Mouse (Mus musculus): ENCODE results near the gene Gipc1. TPM values are rescaled to one million over a fixed set of nuclear protein-coding genes. Genes with fewer than 3 reads are reported as not detected.

Gene Gipc1
- polyA plus RNA-seq, 2 experiments = 102 to 134 TPM

DNA sequence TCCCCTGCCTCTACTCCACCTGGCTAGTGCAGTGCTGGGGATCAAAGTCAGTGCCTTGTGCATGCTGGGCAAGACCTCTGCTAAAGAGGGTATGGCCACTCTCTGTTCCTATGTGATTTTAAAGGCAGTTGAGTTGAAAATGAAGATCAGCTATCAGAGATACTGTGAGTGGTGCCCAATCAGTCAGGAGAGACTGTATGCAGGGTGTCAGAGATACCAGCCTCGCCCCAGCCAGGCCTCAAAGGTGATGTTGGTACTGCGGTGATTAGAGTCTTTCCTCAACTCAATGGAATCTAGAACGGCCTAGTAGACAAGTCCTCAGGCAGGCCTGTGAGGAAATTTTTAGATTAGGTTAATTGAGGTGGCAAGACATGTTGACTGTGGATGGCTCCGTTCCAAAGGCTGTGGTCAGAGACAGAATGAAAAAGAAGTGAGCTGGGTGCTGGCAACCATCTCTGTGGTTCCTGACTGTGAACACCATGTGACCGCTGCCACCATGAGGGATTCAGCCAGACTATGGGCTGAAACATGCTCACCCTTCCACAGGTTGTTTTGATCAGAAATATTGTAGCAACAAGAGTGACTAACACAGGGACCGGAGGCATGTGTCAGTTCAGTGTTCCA lies 26.7 kb upstream of the Gipc1 start:
- 90% methylated on average over 6 of the region's 6 CpGs for WGBS
- H3K4me1 ChIP-seq (ENCODE audit: control insufficient read depth, insufficient read depth, low read length) = no peaks in the 10 kb centered on the region
- H3K27me3 ChIP-seq (ENCODE audit: control insufficient read depth, insufficient read depth, low read length) = no peaks in the 10 kb centered on the region
- no peak overlapping the region for H3K4me2 ChIP-seq (replicated peaks; ENCODE audit: low read depth, low read length, severe bottlenecking)
- H3K4me3 ChIP-seq (replicated peaks; ENCODE audit: low read length) = no peak overlapping the region
- H3K9me3 ChIP-seq (ENCODE audit: control insufficient read depth, low read length) = no peaks in the 10 kb centered on the region
- no peak for TF ChIP-seq POLR2A (IDR thresholded peaks at IDR 0.05; ENCODE audit: borderline replicate concordance, extremely low read depth, insufficient read depth, insufficient read length)
- no peak for ATAC-seq (ENCODE audit: low FRiP score, low read depth)
- no peak for DNase-seq (ENCODE audit: low spot score)
- H3K9ac ChIP-seq (ENCODE audit: low read depth, low read length, severe bottlenecking) = no peak overlapping the region
- no peak overlapping the region for H3K27ac ChIP-seq (replicated peaks; ENCODE audit: low read depth, low read length)
- H3K36me3 ChIP-seq (ENCODE audit: control insufficient read depth, insufficient read depth, low read length) = no peaks in the 10 kb centered on the region

DNA sequence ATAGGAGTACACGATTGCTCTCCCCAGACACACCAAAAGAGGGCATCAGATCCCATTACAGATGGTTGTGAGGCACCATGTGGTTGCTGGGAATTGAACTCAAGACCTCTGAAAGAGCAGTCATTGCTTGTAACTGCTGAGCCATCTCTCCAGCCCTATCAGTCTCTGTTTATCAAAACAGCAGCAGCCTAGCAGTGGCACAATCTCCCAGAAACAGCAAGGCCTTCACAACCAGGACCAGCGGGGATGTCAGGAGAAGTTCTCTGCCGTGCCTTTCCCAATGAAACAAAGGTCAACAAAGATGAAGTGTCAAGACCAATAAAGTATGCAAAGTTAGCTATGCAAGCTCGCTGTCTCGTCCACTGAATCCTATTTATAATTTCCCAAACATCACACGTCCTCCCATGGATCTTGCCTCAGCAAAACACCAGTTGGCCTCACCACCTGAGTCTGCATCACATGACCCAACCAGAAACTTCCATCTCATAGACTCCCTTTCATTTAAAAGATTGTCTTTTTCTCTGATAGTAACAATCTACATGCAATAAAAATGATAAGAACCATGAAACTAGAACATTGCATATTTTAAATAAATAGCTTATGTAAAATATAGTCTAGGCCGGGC lies 20.3 kb upstream of the Gipc1 start:
- TF ChIP-seq POLR2A (IDR thresholded peaks at IDR 0.05; ENCODE audit: borderline replicate concordance, extremely low read depth, insufficient read depth, insufficient read length) = no peak
- H3K36me3 ChIP-seq (ENCODE audit: control insufficient read depth, insufficient read depth, low read length) = no peaks in the 10 kb centered on the region
- no peak overlapping the region for H3K4me2 ChIP-seq (replicated peaks; ENCODE audit: low read depth, low read length, severe bottlenecking)
- H3K27ac ChIP-seq (replicated peaks; ENCODE audit: low read depth, low read length) = no peak overlapping the region
- no peaks in the 10 kb centered on the region for H3K27me3 ChIP-seq (ENCODE audit: control insufficient read depth, insufficient read depth, low read length)
- no peak overlapping the region for H3K9ac ChIP-seq (ENCODE audit: low read depth, low read length, severe bottlenecking)
- no peaks in the 10 kb centered on the region for H3K9me3 ChIP-seq (ENCODE audit: control insufficient read depth, low read length)
- ATAC-seq (ENCODE audit: low FRiP score, low read depth) = no peak
- no peaks in the 10 kb centered on the region for H3K4me1 ChIP-seq (ENCODE audit: control insufficient read depth, insufficient read depth, low read length)
- WGBS = 84% methylated on average over 7 of the region's 7 CpGs
- no peak for DNase-seq (ENCODE audit: low spot score)
- H3K4me3 ChIP-seq (replicated peaks; ENCODE audit: low read length) = no peak overlapping the region

DNA sequence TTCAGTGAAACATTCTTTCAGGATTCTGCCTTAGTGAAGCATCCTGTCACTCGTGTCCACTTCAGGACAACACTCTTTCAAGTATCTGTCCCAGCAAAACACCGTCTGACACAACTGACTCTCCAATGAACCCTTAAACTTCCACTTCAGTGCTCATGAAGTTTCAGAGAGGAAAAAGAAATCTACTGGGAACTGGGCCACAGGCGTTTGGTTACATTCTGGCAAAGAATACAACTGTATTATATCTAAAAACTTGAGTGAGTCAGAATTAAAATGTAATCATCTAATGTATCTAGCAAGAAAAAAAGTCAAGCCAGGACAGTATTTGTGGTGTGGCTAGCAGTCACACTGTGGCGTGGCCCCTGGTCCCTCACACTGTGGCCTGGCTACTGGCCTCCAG lies 13.6 kb upstream of the Gipc1 start:
- DNase-seq (ENCODE audit: low spot score) = no peak
- 72% methylated on average over 4 of the region's 4 CpGs for WGBS
- no peaks in the 10 kb centered on the region for H3K4me1 ChIP-seq (ENCODE audit: control insufficient read depth, insufficient read depth, low read length)
- TF ChIP-seq POLR2A (IDR thresholded peaks at IDR 0.05; ENCODE audit: borderline replicate concordance, extremely low read depth, insufficient read depth, insufficient read length) = no peak
- H3K4me3 ChIP-seq (replicated peaks; ENCODE audit: low read length) = no peak overlapping the region
- no peak for ATAC-seq (ENCODE audit: low FRiP score, low read depth)
- H3K4me2 ChIP-seq (replicated peaks; ENCODE audit: low read depth, low read length, severe bottlenecking) = no peak overlapping the region
- no peaks in the 10 kb centered on the region for H3K9me3 ChIP-seq (ENCODE audit: control insufficient read depth, low read length)
- H3K9ac ChIP-seq (ENCODE audit: low read depth, low read length, severe bottlenecking) = no peak overlapping the region
- H3K27me3 ChIP-seq (ENCODE audit: control insufficient read depth, insufficient read depth, low read length) = no peaks in the 10 kb centered on the region
- no peaks in the 10 kb centered on the region for H3K36me3 ChIP-seq (ENCODE audit: control insufficient read depth, insufficient read depth, low read length)
- no peak overlapping the region for H3K27ac ChIP-seq (replicated peaks; ENCODE audit: low read depth, low read length)

DNA sequence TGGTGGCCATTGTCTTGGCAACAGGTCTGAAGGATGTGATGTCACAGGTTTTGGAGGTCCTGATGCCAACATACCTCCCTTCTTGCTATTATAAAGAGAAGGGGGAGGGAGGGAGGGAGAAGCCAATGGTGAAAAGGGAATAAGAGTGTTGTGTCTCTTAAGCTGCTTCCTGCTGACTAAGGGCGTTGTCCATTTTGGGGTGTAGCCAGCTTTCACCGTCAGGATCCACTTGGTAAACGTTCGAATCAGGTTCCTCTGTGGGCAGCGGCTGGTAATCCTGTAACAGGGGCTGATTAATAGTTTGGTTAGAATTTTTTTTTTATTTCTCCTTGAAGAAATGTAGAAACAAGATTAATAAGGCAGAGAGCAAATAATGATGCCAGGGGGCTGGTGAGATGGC lies 12.8 kb upstream of the Gipc1 start:
- H3K27me3 ChIP-seq (ENCODE audit: control insufficient read depth, insufficient read depth, low read length) = no peaks in the 10 kb centered on the region
- 77% methylated on average over 5 of the region's 5 CpGs for WGBS
- no peak overlapping the region for H3K4me3 ChIP-seq (replicated peaks; ENCODE audit: low read length)
- no peaks in the 10 kb centered on the region for H3K9me3 ChIP-seq (ENCODE audit: control insufficient read depth, low read length)
- H3K27ac ChIP-seq (replicated peaks; ENCODE audit: low read depth, low read length) = no peak overlapping the region
- ATAC-seq (ENCODE audit: low FRiP score, low read depth) (no peak), DNase-seq (ENCODE audit: low spot score) (no peak)
- H3K4me2 ChIP-seq (replicated peaks; ENCODE audit: low read depth, low read length, severe bottlenecking) = no peak overlapping the region
- H3K4me1 ChIP-seq (ENCODE audit: control insufficient read depth, insufficient read depth, low read length) = no peaks in the 10 kb centered on the region
- no peaks in the 10 kb centered on the region for H3K36me3 ChIP-seq (ENCODE audit: control insufficient read depth, insufficient read depth, low read length)
- no peak for TF ChIP-seq POLR2A (IDR thresholded peaks at IDR 0.05; ENCODE audit: borderline replicate concordance, extremely low read depth, insufficient read depth, insufficient read length)
- H3K9ac ChIP-seq (ENCODE audit: low read depth, low read length, severe bottlenecking) = no peak overlapping the region

DNA sequence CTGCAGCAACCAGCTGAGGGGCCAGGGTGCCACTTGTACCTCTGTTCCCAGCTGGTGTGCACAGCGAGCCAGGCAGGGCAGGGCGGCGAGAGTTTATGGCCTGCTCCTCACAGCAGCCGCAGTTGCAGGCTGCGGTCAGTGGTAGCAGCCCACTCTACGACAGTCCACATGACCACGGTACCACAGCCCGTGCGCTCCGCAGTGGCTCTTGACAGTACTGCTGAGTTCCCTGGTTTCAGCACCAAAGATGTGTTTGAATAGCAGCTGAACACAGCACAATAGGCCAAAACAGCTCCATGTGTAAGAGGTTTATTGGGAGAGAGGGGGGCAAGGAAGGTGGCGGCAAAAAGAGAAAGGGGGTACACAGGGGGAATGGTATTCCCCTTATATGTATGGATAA lies 5.0 kb upstream of the Gipc1 start:
- TF ChIP-seq POLR2A (IDR thresholded peaks at IDR 0.05; ENCODE audit: borderline replicate concordance, extremely low read depth, insufficient read depth, insufficient read length) = no peak
- no peak for ATAC-seq (ENCODE audit: low FRiP score, low read depth)
- Histone ChIP-seq H3K4me2 (replicated peaks; ENCODE audit: low read depth, low read length, severe bottlenecking) (no peak overlapping the region), H3K4me3 (replicated peaks; ENCODE audit: low read length) (no peak overlapping the region), H3K9ac (ENCODE audit: low read depth, low read length, severe bottlenecking) (no peak overlapping the region), H3K9me3 (ENCODE audit: control insufficient read depth, low read length) (no peaks in the 10 kb centered on the region), H3K36me3 (ENCODE audit: control insufficient read depth, insufficient read depth, low read length) (no peaks in the 10 kb centered on the region), H3K27me3 (ENCODE audit: control insufficient read depth, insufficient read depth, low read length) (no peaks in the 10 kb centered on the region), H3K27ac (replicated peaks; ENCODE audit: low read depth, low read length) (no peak overlapping the region), H3K4me1 (ENCODE audit: control insufficient read depth, insufficient read depth, low read length) (peaks cover 3% of the 10 kb centered on the region; the same call in 1 of the 2 replicates)
- no peak for DNase-seq (ENCODE audit: low spot score)
- WGBS = 86% methylated on average over 11 of the region's 11 CpGs
